Mouse (Mus musculus): ENCODE results near the gene Hyal5.

Gene Hyal5

DNA sequence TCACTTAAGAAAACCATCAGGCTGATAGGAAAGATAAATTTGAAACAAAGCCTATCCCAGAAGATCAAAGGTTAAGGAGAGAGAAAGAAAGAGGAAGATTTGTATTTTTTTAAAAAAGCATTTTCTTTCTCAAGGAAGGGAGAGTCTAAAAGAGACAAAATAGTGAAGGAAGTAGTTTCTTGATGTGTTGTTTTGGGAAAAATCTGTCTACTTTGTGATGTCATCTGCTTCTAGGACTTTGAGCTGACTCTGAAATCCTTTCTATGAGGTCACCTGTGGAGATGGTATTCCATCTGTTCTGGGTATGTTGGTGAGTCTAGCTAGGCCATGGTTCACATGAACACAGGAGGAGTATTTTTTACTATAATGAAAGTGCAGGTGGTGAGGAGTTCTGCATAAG lies at the start of gene Hyal5:
TSS of gene Hyal5 (plus strand) at position 301 of the 400 bp plus-strand sequence.
- no peak for DNase-seq (ENCODE audit: low read depth, low spot score)

DNA sequence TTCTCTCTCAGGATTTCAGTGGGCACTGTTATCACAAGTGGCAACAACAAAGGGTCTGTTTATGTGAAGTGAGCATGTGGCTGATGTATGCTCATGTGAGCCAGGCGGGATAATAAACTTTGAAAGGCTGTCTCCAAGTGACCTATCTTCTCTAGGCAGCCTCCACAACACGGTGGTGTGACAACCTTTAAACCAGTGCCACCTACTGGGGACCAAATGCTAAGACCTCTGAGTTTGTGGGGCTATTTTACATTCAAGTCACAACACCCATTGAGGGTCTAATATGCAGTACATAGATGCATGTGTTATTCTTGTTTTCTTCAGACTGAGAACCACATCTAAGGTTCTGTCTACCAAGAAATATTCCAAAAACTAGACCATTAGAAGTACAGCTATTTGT lies 35.7 kb upstream of the Hyal5 start:
- peak; percentile 23 for DNase-seq (ENCODE audit: low read depth, low spot score)

DNA sequence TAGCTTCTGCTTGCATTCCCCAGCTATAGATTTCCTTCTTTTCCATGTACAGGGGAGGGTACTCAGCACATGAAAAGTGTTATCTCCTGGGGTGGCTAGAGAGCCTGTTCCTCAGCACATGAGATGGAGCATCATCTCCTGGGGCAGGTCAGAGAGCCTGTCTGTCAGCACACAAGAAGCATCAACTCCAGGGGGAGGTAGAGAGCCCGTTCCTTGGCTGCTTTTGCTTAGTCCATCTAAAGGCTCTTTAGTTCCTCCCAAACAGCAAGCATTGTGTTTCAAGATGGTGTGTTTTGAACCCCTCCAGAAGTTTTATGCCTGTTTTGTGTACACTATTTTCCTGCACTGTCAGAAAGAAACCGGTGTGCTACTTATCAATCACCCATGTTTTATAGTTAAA lies 2.5 kb downstream of the Hyal5 start:
- DNase-seq (ENCODE audit: low read depth, low spot score), result peak; percentile 35

DNA sequence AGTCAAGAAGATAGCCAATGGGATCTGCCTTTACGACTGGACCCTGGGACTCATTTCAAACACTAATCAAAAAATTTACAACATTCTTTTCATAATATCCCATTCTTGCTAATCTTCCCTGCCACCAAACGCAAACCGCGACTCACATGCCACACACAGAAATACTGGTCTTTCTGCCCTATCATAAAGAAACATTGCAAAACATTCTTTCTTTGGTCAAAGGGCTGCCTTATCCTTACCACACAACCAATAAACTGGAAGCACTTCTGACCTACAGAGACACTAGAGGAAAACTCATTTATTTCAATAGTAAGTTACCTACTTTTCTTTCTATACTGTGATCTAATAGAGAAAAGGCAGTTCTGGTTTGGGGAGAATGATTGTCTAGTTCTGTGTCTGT lies 5.9 kb downstream of the Hyal5 start:
- no peak for DNase-seq (ENCODE audit: low read depth, low spot score)

DNA sequence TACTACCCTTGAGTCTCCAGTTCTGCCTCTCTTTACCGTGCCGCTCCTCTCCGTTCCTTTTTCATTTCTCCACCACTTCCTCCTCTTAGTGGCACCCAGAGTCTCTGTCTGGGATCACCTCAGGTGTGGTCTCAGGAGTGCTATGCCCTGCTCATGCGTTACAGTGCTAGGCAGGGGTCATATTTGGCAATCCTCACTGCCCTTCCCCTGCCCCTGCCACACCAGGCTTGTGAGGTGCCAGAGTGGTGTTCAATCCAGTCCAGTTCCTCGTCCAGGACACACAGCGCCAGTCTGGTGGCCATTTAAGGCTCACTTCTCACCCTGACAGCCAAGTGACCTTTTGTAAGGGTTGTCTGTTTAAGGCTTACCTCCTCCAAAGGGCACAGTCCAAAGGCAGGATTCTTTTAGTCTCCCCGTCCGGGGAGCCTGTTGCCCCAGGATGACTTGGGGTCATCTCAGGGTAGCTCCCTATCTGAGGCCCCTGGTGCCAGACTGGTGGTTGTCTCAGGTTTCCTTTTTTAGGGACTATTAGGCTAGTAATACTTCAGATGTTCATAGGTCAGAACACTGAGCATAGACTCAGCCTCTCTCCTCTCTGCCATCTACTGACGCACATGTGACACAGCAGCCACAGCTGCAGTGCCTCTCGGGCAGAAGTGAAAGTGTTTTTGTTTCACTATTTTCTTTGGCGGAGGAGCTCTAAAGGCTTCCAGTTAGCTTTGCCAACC lies 36.5 kb downstream of the Hyal5 start:
- peak; percentile 39 for DNase-seq (ENCODE audit: low read depth, low spot score)

DNA sequence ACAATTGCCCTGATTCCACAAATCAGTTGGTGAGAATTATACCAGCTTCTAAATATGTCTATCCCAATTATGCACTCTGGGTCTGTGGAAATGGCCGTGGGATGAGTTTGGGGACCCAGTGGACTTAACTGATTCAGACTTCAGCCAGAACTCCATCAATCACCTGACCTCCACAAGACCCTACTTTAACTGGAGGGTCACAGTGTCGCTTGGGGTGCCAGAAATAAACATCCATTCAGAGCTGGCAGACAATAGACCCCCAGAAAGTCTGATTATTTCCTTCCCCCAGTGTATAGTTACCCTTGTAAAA lies 37.0 kb downstream of the Hyal5 start:
- DNase-seq (ENCODE audit: low read depth, low spot score), result no peak

DNA sequence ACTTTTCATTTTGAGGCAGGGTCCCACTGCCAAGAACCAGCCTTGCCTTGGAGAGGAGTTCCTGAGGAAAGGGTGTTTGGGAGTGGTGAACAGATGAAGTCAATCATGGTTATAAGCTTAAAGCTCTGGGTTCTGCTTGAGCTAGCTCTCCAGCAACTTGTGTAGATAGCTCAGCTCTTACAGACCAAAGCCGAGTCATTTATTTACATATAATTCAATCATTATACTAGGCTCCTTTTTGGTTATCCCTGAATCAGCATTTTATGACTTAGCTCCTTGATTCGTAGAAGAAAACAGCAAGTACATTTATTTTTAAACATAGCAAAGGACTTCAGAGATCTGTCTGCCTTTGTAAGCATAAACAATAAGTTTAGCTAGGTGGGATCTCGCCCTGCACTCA lies 47.3 kb downstream of the Hyal5 start:
- no peak for DNase-seq (ENCODE audit: low read depth, low spot score)

DNA sequence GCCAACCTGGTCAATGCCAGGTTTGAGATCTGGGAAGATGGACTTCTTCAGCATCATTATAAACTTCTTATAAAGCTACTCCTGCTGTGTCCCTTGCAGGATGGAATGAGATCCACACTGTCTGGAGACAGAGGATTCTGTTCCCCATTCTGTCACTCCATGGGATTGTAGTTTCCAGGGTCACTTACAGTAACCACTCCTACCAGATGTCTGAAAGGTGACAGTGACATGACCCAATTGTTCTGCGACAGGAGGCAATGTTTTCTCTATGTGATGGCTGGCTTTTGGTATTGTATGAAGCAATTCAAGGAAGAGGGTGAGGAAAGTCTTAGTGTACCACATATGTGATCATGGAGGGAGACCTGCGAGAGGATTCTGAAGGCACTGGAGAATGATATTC lies 50.0 kb downstream of the Hyal5 start:
- no peak for DNase-seq (ENCODE audit: low read depth, low spot score)

DNA sequence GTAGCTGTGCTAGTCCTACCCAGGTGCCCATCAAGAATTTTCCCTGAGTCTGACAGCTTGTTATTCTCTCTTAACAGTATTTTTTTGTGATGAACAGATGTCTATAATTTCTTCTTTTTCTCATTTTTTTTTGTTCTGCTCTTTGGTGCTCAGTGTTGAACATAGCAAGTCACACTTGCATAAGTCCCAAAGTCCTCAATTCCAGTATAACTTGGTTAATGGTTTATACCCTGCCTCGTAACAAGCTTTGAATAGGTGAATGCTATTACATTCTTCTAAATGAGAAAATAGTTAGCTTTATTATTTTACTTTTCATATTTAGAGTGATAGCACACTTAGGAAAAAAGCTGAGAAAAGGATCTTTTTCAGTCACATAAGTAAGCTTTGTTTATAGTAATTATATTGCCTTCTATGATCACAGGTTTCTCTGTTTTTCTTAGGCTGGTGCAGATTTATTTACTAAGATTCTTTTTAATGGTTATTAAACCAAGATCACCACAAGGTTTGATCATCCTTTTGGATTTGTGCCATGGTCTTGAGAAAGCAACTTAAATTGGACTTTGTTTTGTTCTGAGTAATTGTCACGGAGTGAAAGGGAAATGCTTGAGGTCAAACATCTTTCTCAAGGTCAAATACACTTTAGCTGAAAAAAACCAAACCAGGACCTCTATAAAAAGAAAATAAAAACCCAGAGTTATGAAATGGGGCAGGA lies 52.4 kb downstream of the Hyal5 start:
- DNase-seq (ENCODE audit: low read depth, low spot score), result no peak

DNA sequence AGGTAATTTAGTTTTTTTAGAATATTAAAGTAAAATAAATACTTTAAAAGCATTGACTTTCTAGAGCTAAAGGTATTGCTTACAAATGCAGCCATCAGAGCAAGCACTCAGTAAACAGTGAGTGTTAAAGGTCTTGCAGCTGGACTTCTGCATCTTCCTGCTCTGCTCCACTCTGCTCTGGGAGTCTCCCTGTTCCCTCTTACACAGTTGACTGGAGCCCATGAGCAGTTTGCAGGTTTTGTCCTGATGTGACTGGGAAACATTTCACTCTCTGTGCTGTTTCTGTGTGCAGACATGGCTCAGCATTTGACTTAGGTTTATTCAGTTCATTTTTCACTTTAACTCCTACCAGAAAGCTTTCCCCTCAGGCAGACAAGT lies 52.9 kb downstream of the Hyal5 start:
- no peak for DNase-seq (ENCODE audit: low read depth, low spot score)

DNA sequence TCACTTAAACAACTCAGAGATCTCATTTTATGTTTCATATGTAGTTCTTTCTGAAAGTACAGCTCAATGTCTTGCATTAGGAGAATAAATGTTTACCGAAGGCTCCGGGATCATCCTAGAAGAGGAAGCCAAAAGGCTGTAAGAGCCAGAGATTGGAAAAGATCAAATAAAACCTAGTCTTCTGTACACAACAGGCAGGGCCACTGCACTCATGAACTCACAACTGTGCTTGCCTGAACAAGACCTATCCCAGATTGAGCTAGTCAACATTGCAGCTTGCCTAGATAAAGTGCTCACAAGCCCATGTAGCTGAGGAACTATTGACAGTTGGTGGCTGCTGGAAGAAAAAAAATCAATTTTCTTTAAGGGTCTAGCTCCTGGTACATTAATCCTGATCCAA lies 55.8 kb downstream of the Hyal5 start:
- DNase-seq (ENCODE audit: low read depth, low spot score), result no peak

DNA sequence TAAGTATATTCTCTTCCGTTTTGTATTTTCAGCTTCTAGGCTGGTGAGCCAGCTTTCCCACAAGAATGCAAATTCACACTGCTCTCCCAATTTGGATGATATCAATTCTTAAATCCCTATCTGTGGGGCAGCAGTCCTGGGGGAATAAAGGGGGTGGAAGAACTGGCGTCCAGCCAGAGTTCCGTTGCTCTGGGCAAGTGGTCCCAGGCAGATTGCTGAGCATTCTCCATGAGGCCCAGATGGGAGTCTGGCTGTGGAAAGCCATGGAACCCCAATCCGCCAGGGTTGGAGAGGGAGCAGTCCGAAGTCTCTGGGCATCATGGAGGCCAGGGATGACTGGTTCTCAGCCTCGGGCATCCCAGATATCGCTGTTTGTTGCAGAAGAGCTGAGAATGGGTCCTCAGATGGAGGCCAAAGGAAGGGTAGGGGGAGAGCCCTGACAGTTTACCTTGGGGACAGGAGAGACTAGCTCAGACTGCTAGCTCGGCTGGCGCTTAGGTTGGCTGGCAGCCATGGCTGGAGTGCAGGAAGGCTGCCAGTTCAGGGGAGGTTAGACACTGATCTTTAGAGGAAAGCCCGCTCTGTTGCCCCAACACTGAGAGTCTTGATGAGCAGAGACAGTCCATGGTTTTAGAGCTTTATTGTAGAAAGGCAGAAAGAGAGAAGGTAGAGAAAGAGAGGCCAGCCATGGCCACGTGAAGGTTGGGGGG lies 67.4 kb downstream of the Hyal5 start:
- DNase-seq (ENCODE audit: low read depth, low spot score), result no peak
